Mouse (Mus musculus): ENCODE measurements at regions not wholly inside any gene's neighbourhood (a gene's known extent, or its start where the extent isn't known, plus 50 kb on each side); places are given as distances from the start of the nearest gene placed in this dataset.

DNA sequence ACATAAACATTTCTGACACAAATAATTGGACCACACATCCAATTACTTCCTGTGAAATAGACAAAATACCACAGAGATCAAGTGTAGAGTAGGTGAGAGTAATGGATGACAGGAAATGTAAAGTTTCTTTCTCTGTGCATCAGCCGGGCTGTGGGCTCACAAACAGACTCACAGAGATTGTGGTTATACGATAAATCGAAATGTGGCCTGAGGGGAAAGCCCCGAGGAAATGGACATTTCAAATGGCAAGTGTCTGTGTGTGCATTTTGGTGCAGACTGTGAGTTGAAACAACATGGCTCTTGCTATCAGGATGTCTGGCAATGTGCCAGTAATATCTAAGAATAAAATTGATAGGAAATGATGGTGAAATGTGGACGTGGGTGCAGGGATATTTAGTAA, 234.8 kb upstream of the Meis1 start:
- DNase-seq, result no peak

DNA sequence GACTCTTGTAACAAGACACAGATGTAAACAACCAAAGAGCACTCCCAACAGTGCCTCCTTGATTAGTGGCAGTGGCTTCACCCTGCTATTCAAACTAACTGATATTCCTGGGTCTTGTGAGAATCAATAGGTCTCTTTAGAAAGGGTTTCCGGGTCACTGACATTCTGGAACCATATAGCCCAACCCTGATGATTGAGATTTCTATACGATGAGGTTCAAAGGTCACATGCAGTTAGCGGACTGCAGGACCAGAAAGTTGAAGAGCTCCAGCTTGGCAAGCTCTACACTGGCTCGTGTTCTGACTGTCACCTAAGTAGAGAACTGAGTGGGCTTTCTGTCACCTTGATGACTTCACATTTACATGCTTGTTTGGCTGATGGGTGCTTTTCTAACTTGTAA, 235.4 kb upstream of the Meis1 start:
- DNase-seq, result no peak

DNA sequence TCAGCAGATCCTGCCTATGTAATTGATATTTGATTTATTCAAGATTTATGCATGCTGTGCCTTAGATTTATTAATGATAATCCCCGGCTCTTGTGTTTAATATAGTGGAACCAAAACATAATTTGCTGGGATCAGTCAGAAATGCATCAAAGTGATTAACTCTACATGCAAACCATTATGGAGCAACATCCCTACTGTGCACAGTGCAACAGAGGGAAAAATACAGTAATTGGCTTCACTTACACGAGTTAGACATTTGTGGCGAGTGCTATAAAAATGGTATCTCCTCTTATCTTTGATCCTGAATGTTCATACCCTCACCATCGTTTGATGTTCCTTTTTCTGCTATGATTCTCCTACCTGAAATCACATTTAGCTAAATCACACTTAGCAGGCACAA, 238.8 kb upstream of the Meis1 start:
- no peak for DNase-seq

GRCm38 (mm10) chr11:19262832-19263231, 244.0 kb upstream of the Meis1 start:
- DNase-seq, result no peak

- no peak for DNase-seq
Observed at GRCm38 (mm10) chr11:19264798-19265671, 246.2 kb upstream of the Meis1 start.

- DNase-seq, result no peak
Observed at GRCm38 (mm10) chr11:19265672-19265972, 246.8 kb upstream of the Meis1 start.

DNA sequence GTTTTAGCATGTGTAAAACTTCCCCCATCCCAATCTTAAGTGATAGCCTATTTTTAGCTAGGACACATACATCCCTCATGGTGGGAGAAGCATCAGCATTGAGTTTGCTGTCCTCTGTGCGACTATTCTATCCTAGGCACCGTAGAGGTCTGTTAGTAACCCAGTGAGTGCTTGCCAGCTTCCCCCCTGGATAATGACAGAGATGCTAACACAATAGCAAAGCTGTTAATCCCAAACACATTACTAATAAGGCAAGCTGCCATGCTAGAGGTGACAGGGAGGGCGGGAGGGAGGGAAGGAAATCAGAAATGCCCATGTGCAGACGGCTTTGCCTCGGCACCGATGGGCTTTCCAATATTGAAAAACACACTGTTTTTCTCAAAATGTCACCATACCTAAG, 272.2 kb upstream of the Meis1 start:
- DNase-seq, result no peak

GRCm38 (mm10) chr11:19299411-19299810, 280.6 kb upstream of the Meis1 start:
- DNase-seq, result no peak

GRCm38 (mm10) chr11:19306687-19307086, 287.9 kb upstream of the Meis1 start:
- no peak for DNase-seq

GRCm38 (mm10) chr11:19330685-19331239, 312.0 kb upstream of the Meis1 start:
- no peak for DNase-seq

- DNase-seq, result no peak
Observed at GRCm38 (mm10) chr11:19332274-19332673, 313.5 kb upstream of the Meis1 start.

DNA sequence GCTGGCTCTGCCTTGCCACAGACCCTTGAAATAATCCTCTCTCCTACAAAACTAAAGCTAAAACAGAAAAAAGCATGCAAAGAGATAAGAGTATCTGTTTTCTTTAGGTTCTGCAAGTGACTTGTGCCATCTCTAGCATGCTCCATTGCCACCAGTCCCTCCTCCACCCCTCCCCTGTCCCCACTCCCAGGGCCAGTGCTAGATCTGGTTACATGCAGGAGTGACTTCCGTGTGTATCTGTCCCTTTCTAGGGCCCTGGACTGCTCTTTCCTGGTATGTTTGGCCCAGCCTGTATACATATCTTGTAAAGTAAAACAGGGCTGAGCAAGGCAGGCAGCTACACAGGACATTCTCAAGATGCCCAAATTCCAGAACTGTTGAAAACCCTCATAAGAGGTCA, 313.9 kb upstream of the Meis1 start:
- no peak for DNase-seq

- no peak for DNase-seq
Observed at GRCm38 (mm10) chr11:19333908-19334487, 315.2 kb upstream of the Meis1 start.

GRCm38 (mm10) chr11:19335384-19335783, 316.6 kb upstream of the Meis1 start:
- DNase-seq, result no peak

GRCm38 (mm10) chr11:19339721-19340317, 321.0 kb upstream of the Meis1 start:
- DNase-seq, result no peak

GRCm38 (mm10) chr11:19340889-19341288, 322.1 kb upstream of the Meis1 start:
- DNase-seq, result no peak

DNA sequence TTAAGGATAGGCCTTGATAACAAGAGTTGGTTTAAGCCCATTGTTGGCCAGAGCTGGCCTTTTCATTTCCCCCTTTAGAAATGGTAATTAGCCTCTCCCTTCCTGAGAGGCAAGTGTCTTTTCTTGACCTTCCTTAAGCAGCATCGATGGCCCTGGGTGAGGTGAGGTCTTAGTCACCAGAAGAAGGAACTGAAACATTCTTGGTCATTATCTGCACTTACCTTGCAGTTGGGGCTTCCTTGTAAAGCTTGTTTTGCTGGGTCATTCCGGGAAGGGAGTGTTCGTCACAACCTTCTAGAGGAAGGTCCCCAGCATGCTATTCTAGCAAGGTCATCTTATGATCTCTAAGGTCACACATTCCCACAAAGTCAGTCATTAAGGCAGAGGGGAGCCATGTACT, 322.6 kb upstream of the Meis1 start:
- no peak for DNase-seq

- no peak for DNase-seq
Observed at GRCm38 (mm10) chr11:19342803-19343202, 324.0 kb upstream of the Meis1 start.

DNA sequence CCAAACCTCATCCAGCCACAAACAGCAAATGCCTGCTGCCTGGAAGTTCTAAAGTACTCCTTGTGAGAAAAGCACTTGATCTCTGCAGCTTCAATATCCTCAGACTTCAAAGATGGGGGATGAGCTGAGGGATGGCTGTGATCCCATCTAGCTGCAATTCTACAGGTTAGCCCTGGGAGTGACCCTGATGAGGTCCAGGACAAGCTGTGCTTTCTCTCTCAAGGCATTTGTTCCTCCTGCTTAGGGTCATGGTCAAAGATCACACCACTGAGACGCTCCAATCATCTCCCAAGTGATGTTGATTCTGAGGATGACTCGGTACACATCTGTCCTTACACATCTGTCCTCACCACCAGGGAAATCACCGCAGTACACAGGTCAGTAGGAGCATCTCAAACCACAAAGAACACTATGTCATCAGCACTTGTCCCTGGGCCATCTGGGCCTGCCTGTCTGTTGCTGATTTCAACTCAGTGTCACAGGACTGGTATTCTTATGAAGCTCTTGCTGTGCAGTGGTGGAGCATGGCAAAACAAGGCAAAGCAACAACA, 327.6 kb upstream of the Meis1 start:
- DNase-seq, result no peak

DNA sequence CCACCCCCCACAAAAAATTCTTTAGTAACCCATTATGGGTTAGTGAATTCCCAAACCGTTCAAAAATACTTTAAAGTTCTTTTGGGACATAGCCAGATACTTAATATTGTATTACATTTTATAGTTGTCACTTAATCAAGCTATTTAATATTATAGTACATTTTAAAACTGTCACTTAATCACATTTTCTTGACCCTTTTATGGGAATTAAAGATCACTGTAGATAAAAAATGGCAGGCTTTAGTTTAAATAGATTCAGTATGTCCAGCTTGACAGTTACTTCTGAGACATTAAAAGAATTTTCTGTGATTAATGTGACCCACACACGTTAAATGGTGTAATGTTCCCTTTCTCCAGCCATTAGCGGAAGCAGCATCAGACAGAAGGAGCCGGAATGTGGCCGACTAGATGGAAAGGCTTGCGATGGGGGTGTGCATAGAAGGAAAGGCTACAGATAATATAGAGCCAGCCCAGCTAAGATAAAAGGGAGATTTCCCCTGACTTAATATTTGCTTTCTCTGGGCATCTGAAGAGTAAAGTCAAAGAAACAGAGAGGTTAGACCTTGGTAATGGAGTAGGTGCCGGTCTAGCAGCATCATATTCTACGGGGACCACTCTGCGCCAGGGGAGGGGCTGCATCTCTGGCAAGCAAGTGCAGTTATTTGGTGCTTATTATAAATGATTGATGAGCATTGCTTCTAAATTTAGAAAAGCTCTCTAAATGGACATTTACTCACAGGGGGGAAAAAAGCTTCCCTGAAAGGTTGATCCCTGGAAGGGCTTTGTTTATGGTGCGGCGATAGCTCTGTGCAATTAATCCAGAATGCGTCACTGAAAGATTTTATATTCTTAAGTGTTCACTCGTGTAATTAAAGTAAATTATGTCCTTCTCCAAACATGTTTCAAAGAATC, 331.8 kb upstream of the Meis1 start:
- DNase-seq, result no peak

GRCm38 (mm10) chr11:19351243-19351787, 332.5 kb upstream of the Meis1 start:
- DNase-seq, result no peak

GRCm38 (mm10) chr11:19353706-19354105, 334.9 kb upstream of the Meis1 start:
- no peak for DNase-seq

Measured in right cerebral cortex, adult 18-20 months (tissue).